Mouse (Mus musculus) heart, postnatal 14 days (tissue): Measurements from ENCODE around the gene Xlr5b. TPM values are rescaled to one million over a fixed set of nuclear protein-coding genes. Genes with fewer than 3 reads are reported as not detected.
"Not testable (repeated sequence)": the region's sequence is repeated elsewhere in the genome, so short reads cannot be mapped to it uniquely, and the experiment has no call there.

Experiments
- DNase-seq, 2 experiments: peaks; one replicate each; pipeline ENCODE4 v3.0.0; 2021 to 2022
- intact Hi-C: fragments of 180-260 bp; cut with DNase I; formaldehyde crosslinking; loops from one replicate; pipeline ENCODE4 v1.15.1; 2025
- long read RNA-seq, 2 experiments: library from polyadenylated mRNA; stranded (forward); transcript quantifications; one replicate each; pipeline ENCODE4 v2.0.0; 2021
- total RNA-seq, 2 experiments: library from RNA; stranded (reverse); gene quantifications; 2 replicates each; pipeline ENCODE4 v1.2.3; 2021

Gene Xlr5b
- total RNA-seq, result not detected
- long read RNA-seq, experiment 1, result 0 reads
- long read RNA-seq, experiment 2, result 0 reads

DNA sequence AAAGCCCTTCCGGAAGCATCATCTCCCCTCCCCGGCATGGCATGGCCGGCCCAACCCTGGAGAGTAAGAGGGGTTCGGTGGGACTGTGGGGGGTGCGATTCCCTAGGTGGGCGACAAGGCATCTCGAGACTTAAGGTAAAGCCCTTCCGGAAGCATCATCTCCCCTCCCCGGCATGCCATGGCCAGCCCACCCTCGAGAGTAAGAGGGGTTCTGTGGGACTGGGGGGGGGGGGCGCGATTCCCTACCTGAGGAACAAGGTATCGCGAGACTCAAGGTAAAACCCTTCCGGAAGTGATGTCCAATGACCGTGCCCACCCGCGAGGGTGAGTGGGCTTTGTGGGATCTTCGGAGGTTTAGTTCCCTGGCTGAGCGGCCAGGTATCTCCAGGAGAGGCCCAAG, at the start of gene Xlr5b:
TSS of gene Xlr5b (plus strand) at position 301 of the 400 bp plus-strand sequence.
- DNase-seq, intact Hi-C loops: not testable (repeated sequence)

DNA sequence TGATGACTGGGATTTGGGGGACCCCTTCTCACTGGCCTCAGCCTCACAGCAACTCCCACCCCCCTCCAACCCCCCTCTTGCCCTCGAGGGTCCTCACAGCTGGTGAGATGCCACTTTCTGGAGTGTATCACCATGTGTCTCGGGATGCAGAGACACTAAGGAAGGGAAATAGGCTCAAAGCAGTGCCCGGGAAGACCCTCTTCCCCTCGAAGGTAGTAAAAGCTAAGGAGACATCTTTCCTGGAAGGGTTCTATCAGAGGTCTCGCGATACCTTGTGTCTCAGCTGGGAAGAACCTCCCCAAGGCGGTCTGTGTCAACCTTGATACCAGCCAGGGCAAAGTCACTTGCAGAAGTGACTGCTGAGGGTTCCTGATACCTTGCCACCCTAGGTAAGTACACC, 31.8 kb upstream of the Xlr5b start, which contains the start of gene Gm14685:
TSS of gene Gm14685 (plus strand) at position 301 of the 400 bp plus-strand sequence.
- DNase-seq, intact Hi-C loops: not testable (repeated sequence)

DNA sequence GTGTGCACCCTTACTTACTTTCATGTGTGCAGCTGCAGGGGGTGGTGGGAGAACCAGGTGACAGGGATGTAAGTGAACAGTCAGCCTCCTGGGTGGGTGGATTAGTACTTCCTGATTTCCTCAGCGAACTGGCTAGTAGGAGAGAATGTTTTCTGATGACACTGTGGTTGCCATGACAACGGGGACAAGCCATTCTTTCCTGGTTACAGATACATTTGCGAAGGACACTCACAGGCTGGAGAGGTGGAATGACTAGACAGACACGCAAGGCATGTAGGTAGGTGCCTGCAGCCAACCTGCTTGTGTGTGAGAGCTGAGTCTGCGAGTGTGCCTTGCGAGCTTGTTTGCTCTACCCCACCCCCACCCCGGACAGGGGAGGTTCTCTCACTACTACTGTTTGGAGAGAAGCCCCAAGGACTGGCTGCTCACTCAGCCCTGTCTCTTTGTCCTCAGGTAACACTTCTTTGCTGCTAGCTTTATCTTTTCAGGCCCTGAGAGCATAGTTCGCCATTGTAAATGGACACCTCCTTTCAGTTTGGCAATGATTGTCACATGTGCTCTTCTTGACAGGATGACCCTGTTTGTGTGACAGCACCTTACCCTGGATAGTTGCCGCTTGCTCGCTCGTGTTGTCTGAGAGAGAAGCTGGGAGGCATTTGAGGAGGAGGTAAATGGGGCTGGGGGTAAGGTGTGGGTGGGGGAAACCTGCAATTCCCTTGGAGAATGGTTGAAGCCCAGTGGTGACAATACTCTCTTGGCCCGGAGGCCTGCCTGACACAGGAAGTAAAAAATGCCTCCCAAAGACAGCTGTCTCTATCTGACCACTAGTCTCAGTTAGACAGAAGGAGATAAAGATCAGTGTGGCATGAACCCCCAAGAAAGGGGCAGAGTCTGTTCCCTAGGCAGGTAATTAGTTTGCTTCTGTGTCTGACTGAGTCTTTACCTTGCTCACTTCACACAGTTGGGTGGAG, 25.5 kb upstream of the Xlr5b start:
- DNase-seq, intact Hi-C loops: not testable (repeated sequence)

DNA sequence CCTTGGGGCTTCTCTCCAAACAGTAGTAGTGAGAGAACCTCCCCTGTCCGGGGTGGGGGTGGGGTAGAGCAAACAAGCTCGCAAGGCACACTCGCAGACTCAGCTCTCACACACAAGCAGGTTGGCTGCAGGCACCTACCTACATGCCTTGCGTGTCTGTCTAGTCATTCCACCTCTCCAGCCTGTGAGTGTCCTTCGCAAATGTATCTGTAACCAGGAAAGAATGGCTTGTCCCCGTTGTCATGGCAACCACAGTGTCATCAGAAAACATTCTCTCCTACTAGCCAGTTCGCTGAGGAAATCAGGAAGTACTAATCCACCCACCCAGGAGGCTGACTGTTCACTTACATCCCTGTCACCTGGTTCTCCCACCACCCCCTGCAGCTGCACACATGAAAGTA, 5.4 kb upstream of the Xlr5b start:
- intact Hi-C loops, DNase-seq: not testable (repeated sequence)

- DNase-seq, intact Hi-C loops: not testable (repeated sequence)
Measured at GRCm38 (mm10) chrX:73149350-73149749, 754 bp downstream of the Xlr5b start, which contains the start of gene DXBay18. DXBay18 (minus strand) TSS chrX:73149450.

DNA sequence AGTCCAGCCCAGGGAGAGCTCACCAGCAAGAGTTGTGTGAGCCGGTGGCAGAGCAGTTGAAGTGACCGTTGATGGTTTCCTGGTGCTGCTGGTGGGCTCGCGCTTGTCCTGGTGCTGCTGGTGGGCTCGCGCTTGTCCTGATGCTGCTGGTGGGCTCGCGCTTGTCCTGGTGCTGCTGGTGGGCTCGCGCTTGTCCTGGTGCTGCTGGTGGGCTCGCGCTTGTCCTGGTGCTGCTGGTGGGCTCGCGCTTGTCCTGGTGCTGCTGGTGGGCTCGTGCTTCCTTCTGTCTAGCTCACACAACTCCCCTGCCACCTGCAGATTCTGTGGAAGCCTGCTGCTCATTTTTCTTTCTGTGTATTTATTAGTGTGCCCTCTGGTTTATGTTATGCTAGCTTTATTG, 28.3 kb downstream of the Xlr5b start, which contains the start of gene Spin2d:
TSS of gene Spin2d (minus strand) at position 101 of the 400 bp plus-strand sequence.
- intact Hi-C loops, DNase-seq: not testable (repeated sequence)

DNA sequence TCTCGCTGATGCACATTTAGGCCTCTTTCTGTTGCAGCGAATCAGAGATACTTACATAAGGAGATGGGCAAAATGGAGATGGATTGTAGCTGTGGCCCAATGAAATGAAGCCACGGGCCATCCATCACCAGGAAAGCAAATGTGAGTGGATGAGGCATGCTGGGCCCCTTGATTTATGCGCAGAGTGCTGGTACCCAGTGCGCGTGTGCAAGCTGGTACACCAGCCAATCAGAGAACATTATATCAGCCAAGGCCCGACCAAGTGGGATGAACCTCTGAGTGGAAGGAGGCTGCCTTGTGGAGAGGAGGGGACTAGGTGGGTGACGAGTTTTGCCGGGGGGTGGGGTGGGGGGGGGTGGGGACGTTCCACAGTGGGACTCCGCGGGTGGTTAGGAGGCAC, 43.3 kb downstream of the Xlr5b start, which contains the start of gene Xlr3b:
TSS of gene Xlr3b (plus strand) at position 274 of the 400 bp plus-strand sequence.
- peak in 1 of 2 experiments; percentile 2 for DNase-seq
- intact Hi-C loops, result not testable (repeated sequence)

Other genes starting within 250 kb of the Xlr5b start
- 10 to 100 TPM; 26.4 to 33.1 TPM for gene Cetn2, start 230.4 kb upstream of the Xlr5b start, total RNA-seq
- gene Nsdhl, start 230.2 kb upstream of the Xlr5b start, total RNA-seq, result 1 to 10 TPM; 5.5 to 7.9 TPM
- 1 to 10 TPM; 1.8 to 2.1 TPM for gene Zfp185, start 161.5 kb upstream of the Xlr5b start, total RNA-seq
- under 1 TPM in 1 of 2 experiments, not detected in 1; 0.24 TPM for gene Pnma5, start 111.7 kb upstream of the Xlr5b start, total RNA-seq
- gene Pnma3, start 84.0 kb upstream of the Xlr5b start, total RNA-seq, result not detected
- 1 to 10 TPM in 1 of 2 experiments, not detected in 1; 2.7 TPM for gene Xlr4a, start 66.3 kb upstream of the Xlr5b start, total RNA-seq
- gene Xlr3a, start 51.7 kb upstream of the Xlr5b start, total RNA-seq, result 1 to 10 TPM in 1 of 2 experiments, not detected in 1; 1.1 TPM
- not detected for gene Gm14685, start 31.7 kb upstream of the Xlr5b start, total RNA-seq
- not detected for gene DXBay18, start 654 bp downstream of the Xlr5b start, total RNA-seq
- not detected for gene Spin2d, start 28.2 kb downstream of the Xlr5b start, total RNA-seq
- gene Xlr3b, start 43.4 kb downstream of the Xlr5b start, total RNA-seq, result 1 to 10 TPM in 1 of 2 experiments, under 1 TPM in 1; 0.19 to 3.5 TPM
- gene Xlr4b, start 65.5 kb downstream of the Xlr5b start, total RNA-seq, result 1 to 10 TPM in 1 of 2 experiments, under 1 TPM in 1; 0.36 to 1.4 TPM
- gene F8a, start 79.5 kb downstream of the Xlr5b start, total RNA-seq, result 1 to 10 TPM; 6.3 to 6.4 TPM
- 1 to 10 TPM in 1 of 2 experiments, not detected in 1; 1.2 TPM for gene Xlr4c, start 94.3 kb downstream of the Xlr5b start, total RNA-seq
- not detected for gene Xlr3c, start 116.6 kb downstream of the Xlr5b start, total RNA-seq
- not detected for gene Xlr5a, start 144.2 kb downstream of the Xlr5b start, total RNA-seq
- not detected for gene Xlr5c, start 144.2 kb downstream of the Xlr5b start, total RNA-seq
- not detected for gene Gm45015, start 188.0 kb downstream of the Xlr5b start, total RNA-seq
- gene Zfp275, start 193.8 kb downstream of the Xlr5b start, total RNA-seq, result 1 to 10 TPM; 4.8 to 5.7 TPM
- not detected for gene Gm18336, start 249.9 kb downstream of the Xlr5b start, total RNA-seq